Mouse (Mus musculus): ENCODE data around the gene Lpar1. TPM values are rescaled to one million over a fixed set of nuclear protein-coding genes. Genes with fewer than 3 reads are reported as not detected.

Gene Lpar1
- polyA plus RNA-seq, 1 experiment from 2014 or later: 253 TPM

- Histone ChIP-seq H3K9me3 (no peaks in the 10 kb centered on the region), H3K27ac (peak overlapping the region; percentile 59; the same call in 1 of the 2 replicates), H3K4me2 (no peak overlapping the region), H3K4me3 (replicated peaks) (no peak overlapping the region), H3K27me3 (no peaks in the 10 kb centered on the region), H3K9ac (replicated peaks) (no peak overlapping the region), H3K36me3 (no peaks in the 10 kb centered on the region), H3K4me1 (replicated peaks) (peaks cover 8% of the 10 kb centered on the region)
- no peak for ATAC-seq (ENCODE audit: insufficient number of reproducible peaks, insufficient read depth, low FRiP score, low TSS enrichment, low read depth)
- 61% methylated on average over 1 of the region's 1 CpGs for WGBS
Observed at GRCm38 (mm10) chr4:58571232-58571631, 17.5 kb upstream of the Lpar1 start.

GRCm38 (mm10) chr4:58568486-58568885 lies 14.8 kb upstream of the Lpar1 start:
- no peak overlapping the region for H3K4me2 ChIP-seq
- H3K4me1 ChIP-seq (replicated peaks): peaks cover 8% of the 10 kb centered on the region
- H3K9ac ChIP-seq (replicated peaks): no peak overlapping the region
- peak overlapping the region; percentile 59 for H3K27ac ChIP-seq
- H3K36me3 ChIP-seq: no peaks in the 10 kb centered on the region
- WGBS: 33% methylated on average over 8 of the region's 8 CpGs
- no peaks in the 10 kb centered on the region for H3K27me3 ChIP-seq
- H3K9me3 ChIP-seq: no peaks in the 10 kb centered on the region
- H3K4me3 ChIP-seq (replicated peaks): no peak overlapping the region
- ATAC-seq (ENCODE audit: insufficient number of reproducible peaks, insufficient read depth, low FRiP score, low TSS enrichment, low read depth): no peak; the same call in 1 of the 2 replicates

GRCm38 (mm10) chr4:58562776-58563175 lies 9.1 kb upstream of the Lpar1 start:
- Histone ChIP-seq H3K27me3 (no peaks in the 10 kb centered on the region), H3K4me1 (replicated peaks) (peaks cover 5% of the 10 kb centered on the region; the same call in 1 of the 2 replicates), H3K27ac (no peak overlapping the region), H3K36me3 (no peaks in the 10 kb centered on the region), H3K4me3 (replicated peaks) (no peak overlapping the region), H3K4me2 (no peak overlapping the region), H3K9me3 (no peaks in the 10 kb centered on the region), H3K9ac (replicated peaks) (no peak overlapping the region)
- 93% methylated on average over 1 of the region's 1 CpGs for WGBS
- ATAC-seq (ENCODE audit: insufficient number of reproducible peaks, insufficient read depth, low FRiP score, low TSS enrichment, low read depth): no peak

GRCm38 (mm10) chr4:58557001-58557400 lies 3.3 kb upstream of the Lpar1 start:
- Histone ChIP-seq H3K9me3 (no peaks in the 10 kb centered on the region), H3K4me3 (replicated peaks) (no peak overlapping the region), H3K4me1 (replicated peaks) (peaks cover 19% of the 10 kb centered on the region), H3K9ac (replicated peaks) (no peak overlapping the region), H3K4me2 (no peak overlapping the region), H3K27me3 (no peaks in the 10 kb centered on the region), H3K27ac (no peak overlapping the region), H3K36me3 (no peaks in the 10 kb centered on the region)
- 74% methylated on average over 3 of the region's 3 CpGs for WGBS
- ATAC-seq (ENCODE audit: insufficient number of reproducible peaks, insufficient read depth, low FRiP score, low TSS enrichment, low read depth): no peak

GRCm38 (mm10) chr4:58554359-58554838 lies 701 bp upstream of the Lpar1 start:
- no peak for ATAC-seq (ENCODE audit: insufficient number of reproducible peaks, insufficient read depth, low FRiP score, low TSS enrichment, low read depth)
- Histone ChIP-seq H3K27me3 (no peaks in the 10 kb centered on the region), H3K4me2 (peak overlapping the region; percentile 84), H3K4me1 (replicated peaks) (peaks cover 39% of the 10 kb centered on the region), H3K36me3 (peaks cover 9% of the 10 kb centered on the region), H3K9me3 (no peaks in the 10 kb centered on the region), H3K9ac (replicated peaks) (peak overlapping the region; percentile 83; the same call in 1 of the 2 replicates), H3K27ac (peak overlapping the region; percentile 96), H3K4me3 (replicated peaks) (peak overlapping the region; percentile 68)
- 28% methylated on average over 10 of the region's 10 CpGs for WGBS

- WGBS: under 1% methylated on average over 64 of the region's 71 CpGs
- Histone ChIP-seq H3K27ac (peak overlapping the region; percentile 96), H3K27me3 (no peaks in the 10 kb centered on the region), H3K9me3 (no peaks in the 10 kb centered on the region), H3K9ac (replicated peaks) (peak overlapping the region; percentile 83), H3K4me1 (replicated peaks) (peaks cover 50% of the 10 kb centered on the region), H3K4me2 (peak overlapping the region; percentile 84), H3K36me3 (peaks cover 17% of the 10 kb centered on the region), H3K4me3 (replicated peaks) (peak overlapping the region; percentile 68)
- ATAC-seq (ENCODE audit: insufficient number of reproducible peaks, insufficient read depth, low FRiP score, low TSS enrichment, low read depth): peak; percentile 82
Observed at GRCm38 (mm10) chr4:58552731-58553630, 717 bp downstream of the Lpar1 start.

GRCm38 (mm10) chr4:58552229-58552628 lies 1.5 kb downstream of the Lpar1 start:
- Histone ChIP-seq H3K4me2 (peak overlapping the region; percentile 84), H3K36me3 (peaks cover 24% of the 10 kb centered on the region), H3K9me3 (no peaks in the 10 kb centered on the region), H3K27me3 (no peaks in the 10 kb centered on the region), H3K4me1 (replicated peaks) (peaks cover 54% of the 10 kb centered on the region), H3K9ac (replicated peaks) (peak overlapping the region; percentile 83), H3K27ac (peak overlapping the region; percentile 96), H3K4me3 (replicated peaks) (peak overlapping the region; percentile 68)
- 1% methylated on average over 10 of the region's 10 CpGs for WGBS
- ATAC-seq (ENCODE audit: insufficient number of reproducible peaks, insufficient read depth, low FRiP score, low TSS enrichment, low read depth): no peak

GRCm38 (mm10) chr4:58551820-58552219 lies 1.9 kb downstream of the Lpar1 start:
- H3K9me3 ChIP-seq: no peaks in the 10 kb centered on the region
- H3K27ac ChIP-seq: peak overlapping the region; percentile 96
- peak overlapping the region; percentile 84 for H3K4me2 ChIP-seq
- H3K4me3 ChIP-seq (replicated peaks): peak overlapping the region; percentile 68
- 0% methylated on average over 4 of the region's 4 CpGs for WGBS
- ATAC-seq (ENCODE audit: insufficient number of reproducible peaks, insufficient read depth, low FRiP score, low TSS enrichment, low read depth): no peak
- H3K27me3 ChIP-seq: no peaks in the 10 kb centered on the region
- H3K4me1 ChIP-seq (replicated peaks): peaks cover 58% of the 10 kb centered on the region
- peaks cover 28% of the 10 kb centered on the region for H3K36me3 ChIP-seq
- peak overlapping the region; percentile 83 for H3K9ac ChIP-seq (replicated peaks)

- no peak for ATAC-seq (ENCODE audit: insufficient number of reproducible peaks, insufficient read depth, low FRiP score, low TSS enrichment, low read depth)
Observed at GRCm38 (mm10) chr4:58547725-58548124, 6.0 kb downstream of the Lpar1 start.

GRCm38 (mm10) chr4:58547273-58547565 lies 6.5 kb downstream of the Lpar1 start:
- Histone ChIP-seq H3K27ac (peak overlapping the region; percentile 59; the same call in 1 of the 2 replicates), H3K36me3 (peaks cover 72% of the 10 kb centered on the region), H3K9me3 (no peaks in the 10 kb centered on the region), H3K27me3 (no peaks in the 10 kb centered on the region), H3K9ac (replicated peaks) (no peak overlapping the region), H3K4me3 (replicated peaks) (no peak overlapping the region), H3K4me2 (peak overlapping the region; percentile 43), H3K4me1 (replicated peaks) (peaks cover 72% of the 10 kb centered on the region)
- no peak for ATAC-seq (ENCODE audit: insufficient number of reproducible peaks, insufficient read depth, low FRiP score, low TSS enrichment, low read depth)
- 52% methylated on average over 4 of the region's 4 CpGs for WGBS

More at GRCm38 (mm10) chr4:58547725-58548124, 6.0 kb downstream of the Lpar1 start:
- Histone ChIP-seq H3K4me1 (replicated peaks) (peaks cover 72% of the 10 kb centered on the region), H3K27me3 (no peaks in the 10 kb centered on the region), H3K9ac (replicated peaks) (no peak overlapping the region), H3K27ac (peak overlapping the region; percentile 46; the same call in 1 of the 2 replicates), H3K4me2 (peak overlapping the region; percentile 43), H3K4me3 (replicated peaks) (peak overlapping the region; percentile 14; the same call in 1 of the 2 replicates), H3K9me3 (no peaks in the 10 kb centered on the region), H3K36me3 (peaks cover 67% of the 10 kb centered on the region)
- 36% methylated on average over 9 of the region's 9 CpGs for WGBS

GRCm38 (mm10) chr4:58546441-58547272 lies 7.0 kb downstream of the Lpar1 start:
- peaks cover 72% of the 10 kb centered on the region for H3K4me1 ChIP-seq (replicated peaks)
- H3K9ac ChIP-seq (replicated peaks): no peak overlapping the region
- peaks cover 77% of the 10 kb centered on the region for H3K36me3 ChIP-seq
- ATAC-seq (ENCODE audit: insufficient number of reproducible peaks, insufficient read depth, low FRiP score, low TSS enrichment, low read depth): peak; percentile 79
- peak overlapping the region; percentile 59; the same call in 1 of the 2 replicates for H3K27ac ChIP-seq
- no peaks in the 10 kb centered on the region for H3K27me3 ChIP-seq
- no peak overlapping the region for H3K4me3 ChIP-seq (replicated peaks)
- WGBS: 21% methylated on average over 11 of the region's 11 CpGs
- H3K4me2 ChIP-seq: peak overlapping the region; percentile 43; the same call in 1 of the 2 replicates
- no peaks in the 10 kb centered on the region for H3K9me3 ChIP-seq
